Mouse (Mus musculus): ENCODE measurements at regions not wholly inside any gene's neighbourhood (a gene's known extent, or its start where the extent isn't known, plus 50 kb on each side); places are given as distances from the start of the nearest gene placed in this dataset.

DNA sequence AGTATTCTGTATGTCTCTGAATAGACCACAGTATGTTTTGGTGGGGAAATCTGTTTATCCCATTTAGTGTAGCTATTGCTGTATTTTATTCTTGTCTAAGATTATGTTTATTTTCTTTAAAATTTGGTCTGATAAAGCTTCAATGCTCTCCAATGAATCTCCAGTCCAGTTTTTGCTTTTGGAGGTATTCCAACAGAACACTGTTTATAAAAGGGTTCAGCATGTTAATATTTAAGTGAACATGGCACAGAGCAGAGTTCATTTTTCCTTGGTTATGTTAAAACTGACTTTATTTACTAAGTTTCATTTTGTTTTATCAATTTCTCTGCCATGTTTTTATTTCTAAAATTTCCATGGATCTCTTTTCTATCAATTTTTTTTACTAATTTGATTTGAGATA is 791.0 kb upstream of the Jmjd1c start:
- H3K4me3 ChIP-seq (ENCODE audit: insufficient read depth, low read length) = no peak overlapping the region
- no peak for TF ChIP-seq POLR2A (IDR thresholded peaks at IDR 0.05; ENCODE audit: low read depth, low read length)
- TF ChIP-seq CTCF (IDR thresholded peaks at IDR 0.05; ENCODE audit: borderline replicate concordance, insufficient read depth, low read length) = no peak
- no peaks in the 10 kb centered on the region for H3K4me1 ChIP-seq (ENCODE audit: control insufficient read depth, insufficient read depth, low read length)
- no peak overlapping the region for H3K27ac ChIP-seq (ENCODE audit: insufficient read depth, low read length)

DNA sequence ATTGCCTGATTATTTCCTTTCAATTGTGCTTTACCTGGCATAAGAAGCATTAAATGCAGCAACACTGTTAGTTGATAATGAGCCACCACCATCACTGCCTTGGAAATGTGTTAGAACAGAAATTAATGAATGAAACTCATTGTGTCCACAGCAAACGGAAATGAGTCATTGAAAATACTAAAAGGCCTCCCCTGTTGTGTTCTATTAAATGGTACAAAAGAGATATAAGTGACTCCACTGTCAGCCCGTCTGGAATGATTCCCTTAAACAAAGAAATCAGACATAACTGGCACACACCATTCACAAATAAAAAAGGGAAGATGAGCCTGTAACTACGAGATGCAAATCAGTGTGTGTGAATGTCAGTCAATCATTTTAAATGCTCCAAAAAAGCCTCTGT is 764.8 kb upstream of the Jmjd1c start:
- Histone ChIP-seq H3K4me1 (ENCODE audit: control insufficient read depth, insufficient read depth, low read length) (no peaks in the 10 kb centered on the region), H3K27ac (ENCODE audit: insufficient read depth, low read length) (no peak overlapping the region), H3K4me3 (ENCODE audit: insufficient read depth, low read length) (no peak overlapping the region)
- TF ChIP-seq CTCF (IDR thresholded peaks at IDR 0.05; ENCODE audit: borderline replicate concordance, insufficient read depth, low read length) (no peak), POLR2A (IDR thresholded peaks at IDR 0.05; ENCODE audit: low read depth, low read length) (no peak)

DNA sequence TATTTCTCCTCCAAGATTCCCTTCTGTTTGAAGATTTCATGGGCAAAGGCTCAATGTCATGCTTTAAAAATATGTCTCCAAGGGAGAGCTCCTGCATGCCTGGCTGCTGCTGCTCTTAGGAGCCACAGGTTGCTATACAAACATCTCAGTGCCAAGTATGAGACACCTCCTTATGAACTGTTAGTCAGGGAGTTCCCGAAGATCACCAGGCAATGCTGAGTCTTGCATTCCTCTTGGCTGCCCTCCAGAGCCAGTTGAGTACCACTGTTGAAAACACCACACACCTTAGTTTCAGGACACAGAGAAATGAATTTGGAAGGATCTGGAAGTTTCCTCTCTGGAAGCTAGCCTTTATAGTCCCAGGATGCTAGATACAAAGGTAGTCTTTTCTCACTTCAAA is 757.9 kb upstream of the Jmjd1c start:
- TF ChIP-seq POLR2A (IDR thresholded peaks at IDR 0.05; ENCODE audit: low read depth, low read length) (no peak), CTCF (IDR thresholded peaks at IDR 0.05; ENCODE audit: borderline replicate concordance, insufficient read depth, low read length) (no peak)

DNA sequence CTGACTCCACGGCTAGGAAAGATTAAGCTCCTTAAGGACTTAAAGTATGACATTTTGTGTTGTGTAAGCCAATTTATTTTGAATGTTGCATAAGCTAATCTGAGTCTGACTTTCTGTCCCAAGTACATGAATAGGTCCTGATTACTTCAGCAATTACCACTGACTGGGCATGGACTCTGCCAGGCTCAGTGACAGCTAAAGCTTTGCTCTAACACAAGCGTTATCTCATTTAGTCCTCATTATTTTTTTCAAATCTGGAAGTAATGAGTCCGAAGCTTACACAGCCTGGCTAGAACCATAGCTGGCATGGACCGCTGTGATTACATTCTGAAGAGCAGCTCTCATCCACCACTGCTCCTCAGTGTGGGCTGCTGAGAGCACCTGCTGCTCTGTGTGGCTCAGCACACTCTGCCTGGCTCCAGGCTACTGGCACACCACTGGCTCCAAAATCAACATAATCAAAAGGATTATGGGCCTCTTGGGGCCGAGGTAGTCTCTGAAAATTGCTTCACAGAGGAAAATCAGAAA is 753.0 kb upstream of the Jmjd1c start:
- TF ChIP-seq POLR2A (IDR thresholded peaks at IDR 0.05; ENCODE audit: low read depth, low read length) = no peak
- no peak for TF ChIP-seq CTCF (IDR thresholded peaks at IDR 0.05; ENCODE audit: borderline replicate concordance, insufficient read depth, low read length)
- no peak overlapping the region for H3K4me3 ChIP-seq (ENCODE audit: insufficient read depth, low read length)
- no peaks in the 10 kb centered on the region for H3K4me1 ChIP-seq (ENCODE audit: control insufficient read depth, insufficient read depth, low read length)
- no peak overlapping the region for H3K27ac ChIP-seq (ENCODE audit: insufficient read depth, low read length)

More for the DNA sequence above, 757.9 kb upstream of the Jmjd1c start:
- H3K4me1 ChIP-seq (ENCODE audit: control insufficient read depth, insufficient read depth, low read length) = no peaks in the 10 kb centered on the region
- no peak overlapping the region for H3K27ac ChIP-seq (ENCODE audit: insufficient read depth, low read length)
- no peak overlapping the region for H3K4me3 ChIP-seq (ENCODE audit: insufficient read depth, low read length)

DNA sequence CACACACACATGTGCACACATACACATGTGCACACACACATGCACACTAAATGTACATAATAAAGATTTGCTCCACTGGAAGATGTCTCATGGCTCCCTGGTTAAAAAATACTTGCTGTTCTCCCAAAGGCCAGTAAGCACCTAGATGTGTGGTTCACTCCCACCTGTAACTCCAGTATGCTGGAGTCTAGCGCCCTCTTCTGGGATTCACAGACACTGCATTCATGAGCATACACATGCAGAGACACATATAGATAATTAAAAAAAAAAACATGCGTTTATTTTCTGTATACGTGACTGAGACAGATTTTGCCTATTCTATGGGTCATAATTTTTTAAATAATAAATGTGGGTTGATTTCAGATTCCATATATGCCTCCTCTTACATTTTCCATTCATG is 747.5 kb upstream of the Jmjd1c start:
- TF ChIP-seq CTCF (IDR thresholded peaks at IDR 0.05; ENCODE audit: borderline replicate concordance, insufficient read depth, low read length) (no peak), POLR2A (IDR thresholded peaks at IDR 0.05; ENCODE audit: low read depth, low read length) (no peak)
- Histone ChIP-seq H3K4me3 (ENCODE audit: insufficient read depth, low read length) (no peak overlapping the region), H3K27ac (ENCODE audit: insufficient read depth, low read length) (no peak overlapping the region), H3K4me1 (ENCODE audit: control insufficient read depth, insufficient read depth, low read length) (peaks cover 4% of the 10 kb centered on the region)

DNA sequence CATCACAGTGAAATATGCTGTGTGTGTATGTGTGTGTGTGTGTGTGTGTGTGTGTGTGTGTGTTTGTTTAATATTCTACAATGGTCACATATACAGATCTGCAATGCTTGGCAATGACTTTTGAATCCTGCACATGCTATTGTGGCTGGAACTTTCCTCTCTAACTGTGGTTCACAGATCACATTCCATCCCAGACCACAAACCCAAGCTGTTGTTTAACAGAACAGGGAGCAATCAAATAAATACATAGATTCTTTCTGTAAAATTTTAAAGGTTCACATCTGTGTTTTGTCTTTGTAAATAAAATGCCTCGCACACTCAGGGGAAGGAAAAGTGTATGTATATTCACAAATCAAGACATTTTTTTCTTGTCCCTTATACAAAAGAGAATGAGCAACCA is 744.9 kb upstream of the Jmjd1c start:
- Histone ChIP-seq H3K4me1 (ENCODE audit: control insufficient read depth, insufficient read depth, low read length) (peaks cover 15% of the 10 kb centered on the region), H3K4me3 (ENCODE audit: insufficient read depth, low read length) (no peak overlapping the region), H3K27ac (ENCODE audit: insufficient read depth, low read length) (peak overlapping the region; percentile 51; the same call in 1 of the 2 replicates)
- TF ChIP-seq POLR2A (IDR thresholded peaks at IDR 0.05; ENCODE audit: low read depth, low read length) = no peak
- TF ChIP-seq CTCF (IDR thresholded peaks at IDR 0.05; ENCODE audit: borderline replicate concordance, insufficient read depth, low read length) = no peak

DNA sequence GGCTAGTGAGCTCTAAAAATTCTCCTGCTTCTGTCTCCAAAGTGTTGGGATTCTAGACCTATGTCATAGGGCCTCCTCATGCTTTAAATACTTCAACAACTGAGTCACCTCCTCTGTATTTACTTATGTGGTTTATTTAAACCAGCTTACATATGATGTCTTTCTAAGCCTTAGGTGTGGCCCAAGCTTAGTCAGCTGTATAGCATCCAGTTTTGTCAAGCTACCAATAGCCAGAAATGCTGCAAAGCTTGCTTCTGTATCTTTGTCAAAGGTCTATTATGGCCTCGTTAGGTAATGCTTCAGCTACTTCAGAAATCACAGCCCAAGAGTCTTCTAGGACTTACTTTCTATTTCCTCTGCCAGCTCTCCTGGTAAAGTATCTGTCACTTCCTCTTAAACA is 741.9 kb upstream of the Jmjd1c start:
- no peak overlapping the region for H3K4me3 ChIP-seq (ENCODE audit: insufficient read depth, low read length)
- peaks cover 15% of the 10 kb centered on the region for H3K4me1 ChIP-seq (ENCODE audit: control insufficient read depth, insufficient read depth, low read length)
- TF ChIP-seq POLR2A (IDR thresholded peaks at IDR 0.05; ENCODE audit: low read depth, low read length) (no peak), CTCF (IDR thresholded peaks at IDR 0.05; ENCODE audit: borderline replicate concordance, insufficient read depth, low read length) (no peak)
- peak overlapping the region; percentile 96 for H3K27ac ChIP-seq (ENCODE audit: insufficient read depth, low read length)

DNA sequence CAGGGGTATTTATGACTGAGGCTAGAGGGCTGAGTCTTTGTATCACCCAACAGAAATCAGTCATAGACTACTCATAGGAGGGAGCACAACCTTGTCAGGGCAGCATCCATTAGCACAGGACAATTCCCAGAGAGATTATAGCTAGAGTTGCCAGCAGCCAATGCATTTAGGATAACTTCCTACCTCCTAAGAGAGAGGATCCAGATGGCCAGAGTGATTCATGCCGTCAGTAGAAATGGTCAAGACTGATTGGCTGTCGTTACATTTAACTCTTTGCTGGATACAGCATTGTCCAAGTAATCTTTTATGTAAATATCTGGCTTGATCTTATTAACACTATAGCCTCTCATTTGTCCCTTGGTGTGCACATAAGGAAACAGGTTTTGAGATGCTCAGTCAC is 740.9 kb upstream of the Jmjd1c start:
- TF ChIP-seq POLR2A (IDR thresholded peaks at IDR 0.05; ENCODE audit: low read depth, low read length) = no peak
- peak overlapping the region; percentile 96 for H3K27ac ChIP-seq (ENCODE audit: insufficient read depth, low read length)

DNA sequence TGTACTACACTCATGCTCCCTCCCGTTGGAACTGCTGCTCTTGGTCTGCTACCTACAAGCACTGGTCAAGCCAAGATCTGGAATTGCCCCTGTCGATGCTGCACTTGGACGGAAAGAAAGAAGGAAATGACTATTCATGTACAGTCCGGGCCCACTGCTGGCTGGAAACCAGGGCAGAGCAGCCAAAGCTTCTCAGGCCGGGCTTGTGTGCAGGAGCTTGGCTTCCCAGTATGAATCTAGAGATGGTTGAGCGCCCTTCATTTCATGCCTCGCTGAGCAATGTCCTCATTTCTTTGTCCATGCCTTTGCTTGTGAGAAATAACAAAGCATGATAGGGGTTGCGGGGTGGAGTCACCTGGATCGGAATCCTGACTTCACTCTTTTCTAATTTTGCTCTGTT is 738.2 kb upstream of the Jmjd1c start:
- TF ChIP-seq CTCF (IDR thresholded peaks at IDR 0.05; ENCODE audit: borderline replicate concordance, insufficient read depth, low read length) (no peak), POLR2A (IDR thresholded peaks at IDR 0.05; ENCODE audit: low read depth, low read length) (no peak)
- H3K27ac ChIP-seq (ENCODE audit: insufficient read depth, low read length) = no peak overlapping the region
- H3K4me3 ChIP-seq (ENCODE audit: insufficient read depth, low read length) = no peak overlapping the region
- peaks cover 11% of the 10 kb centered on the region for H3K4me1 ChIP-seq (ENCODE audit: control insufficient read depth, insufficient read depth, low read length)

More for the DNA sequence above, 740.9 kb upstream of the Jmjd1c start:
- peaks cover 15% of the 10 kb centered on the region for H3K4me1 ChIP-seq (ENCODE audit: control insufficient read depth, insufficient read depth, low read length)
- H3K4me3 ChIP-seq (ENCODE audit: insufficient read depth, low read length) = no peak overlapping the region

DNA sequence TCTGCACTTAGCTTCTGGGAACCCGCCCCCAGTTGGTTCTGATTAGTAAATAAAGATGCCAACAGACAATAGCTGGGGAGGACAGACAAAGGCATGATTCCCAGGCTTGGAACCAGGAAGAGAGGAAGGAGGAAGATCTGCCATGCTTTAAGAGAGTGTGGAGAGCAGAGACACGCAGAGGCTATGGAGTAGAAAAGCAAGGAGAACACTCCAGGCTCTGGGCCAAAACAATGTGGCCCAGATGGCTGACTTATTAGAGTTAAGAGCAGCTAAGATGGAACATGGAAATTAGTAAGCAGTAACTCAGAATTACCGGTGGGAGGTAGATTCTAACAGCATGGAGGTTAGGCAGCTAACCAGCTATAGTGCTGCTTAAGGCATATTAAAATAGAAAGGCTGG is 725.8 kb upstream of the Jmjd1c start:
- TF ChIP-seq CTCF (IDR thresholded peaks at IDR 0.05; ENCODE audit: borderline replicate concordance, insufficient read depth, low read length) = no peak
- TF ChIP-seq POLR2A (IDR thresholded peaks at IDR 0.05; ENCODE audit: low read depth, low read length) = no peak

DNA sequence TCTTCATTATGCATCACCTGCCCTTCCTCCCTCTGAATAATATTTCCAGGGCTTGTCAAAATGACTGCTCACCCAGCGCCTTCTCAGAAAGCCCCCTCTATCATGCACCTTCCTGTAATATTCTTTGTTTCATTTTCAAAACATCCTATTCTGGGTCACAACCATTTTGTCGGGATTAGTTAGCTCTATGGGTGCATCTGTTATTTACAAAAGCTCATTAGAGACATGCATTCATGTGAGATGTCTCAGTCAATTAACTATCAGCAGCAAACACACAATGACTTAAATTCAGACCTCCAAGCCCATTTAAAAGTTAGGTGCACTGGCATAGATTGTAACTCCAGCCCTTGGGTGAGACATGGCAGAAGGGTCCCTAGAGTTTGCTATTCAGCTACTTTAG is 724.2 kb upstream of the Jmjd1c start:
- TF ChIP-seq POLR2A (IDR thresholded peaks at IDR 0.05; ENCODE audit: low read depth, low read length) (no peak), CTCF (IDR thresholded peaks at IDR 0.05; ENCODE audit: borderline replicate concordance, insufficient read depth, low read length) (no peak)

More for the DNA sequence above, 725.8 kb upstream of the Jmjd1c start:
- no peak overlapping the region for H3K4me3 ChIP-seq (ENCODE audit: insufficient read depth, low read length)
- H3K27ac ChIP-seq (ENCODE audit: insufficient read depth, low read length) = no peak overlapping the region
- no peaks in the 10 kb centered on the region for H3K4me1 ChIP-seq (ENCODE audit: control insufficient read depth, insufficient read depth, low read length)

More for the DNA sequence above, 724.2 kb upstream of the Jmjd1c start:
- Histone ChIP-seq H3K27ac (ENCODE audit: insufficient read depth, low read length) (no peak overlapping the region), H3K4me3 (ENCODE audit: insufficient read depth, low read length) (no peak overlapping the region), H3K4me1 (ENCODE audit: control insufficient read depth, insufficient read depth, low read length) (no peaks in the 10 kb centered on the region)
